Mouse (Mus musculus) kidney, embryonic 16.5 days (tissue): ENCODE data around the gene Celf6. TPM values are rescaled to one million over a fixed set of nuclear protein-coding genes. Genes with fewer than 3 reads are reported as not detected.

Experiments
- ATAC-seq: fragments of 200-750 bp; cut with Nextera tagmentation; 2 replicates; pipeline ENCODE4 v1.8.0; 2017; ENCODE audit warnings: moderate TSS enrichment; ENCODE audit not compliant: low FRiP score, low TSS enrichment
- H3K27ac ChIP-seq: fragments of 300-500 bp; sonication (generic); 2 replicates; pipeline ENCODE4 v1.5.1; 2014; ENCODE audit warnings: low read length
- H3K27me3 ChIP-seq: fragments of 300-500 bp; sonication (generic); 2 replicates; pipeline ENCODE4 v1.6.1; 2014; ENCODE audit warnings: low read length, control low read depth, mixed read lengths; ENCODE audit not compliant: insufficient read depth
- H3K36me3 ChIP-seq: fragments of 300-500 bp; sonication (generic); 2 replicates; pipeline ENCODE4 v1.6.1; 2014; ENCODE audit warnings: low read length, control low read depth, mixed read lengths; ENCODE audit not compliant: insufficient read depth
- H3K4me1 ChIP-seq: fragments of 300-500 bp; sonication (generic); 2 replicates; pipeline ENCODE4 v1.6.1; 2014; ENCODE audit warnings: low read length, control low read depth, mixed read lengths; ENCODE audit not compliant: insufficient read depth
- H3K4me2 ChIP-seq: fragments of 300-500 bp; sonication (generic); replicated peaks from 2 replicates; pipeline ENCODE4 v1.6.1; 2014; ENCODE audit warnings: low read depth, low read length
- H3K4me3 ChIP-seq: fragments of 300-500 bp; sonication (generic); 2 replicates; pipeline ENCODE4 v1.5.1; 2014; ENCODE audit warnings: mild to moderate bottlenecking, low read length
- H3K9ac ChIP-seq: fragments of 300-500 bp; sonication (generic); replicated peaks from 2 replicates; pipeline ENCODE4 v1.6.1; 2014; ENCODE audit warnings: low read length
- H3K9me3 ChIP-seq: fragments of 300-500 bp; sonication (generic); 2 replicates; pipeline ENCODE4 v1.6.1; 2016; ENCODE audit warnings: low read length, control low read depth
- WGBS: fragments of 180-500 bp; shearing (Covaris S2); extraction: QIAGEN DNeasy Blood & Tissue Kit; methylation state at CpG from one replicate; pipeline ENCODE4 v1.1.7; 2014; 5-methylcytosine and 5-hydroxymethylcytosine counted together
- polyA plus RNA-seq: library from polyadenylated mRNA; unstranded; fragments of >200 nt; fragmentation: Nextera tagmentation; extraction: Ambion mirVana; gene quantifications from 2 replicates; pipeline ENCODE4 v1.2.1, GENCODE M21; 2015

Gene Celf6
- polyA plus RNA-seq, 1 experiment from 2014 or later, result 0.32 TPM

GRCm38 (mm10) chr9:59655958-59656634 lies 78.4 kb downstream of the Celf6 start, which contains the start of gene Pkm:
TSS of gene Pkm (plus strand) at chr9:59656368.
- H3K9ac ChIP-seq, result peak within 1 kb of the TSS; percentile 86
- under 1% methylated on average over 46 of the region's 46 CpGs for WGBS

More at GRCm38 (mm10) chr9:59655958-59656634, 78.4 kb downstream of the Celf6 start, which contains the start of gene Pkm:
- H3K4me1 ChIP-seq, result peaks cover 41% of the 10 kb centered on the region
- peak within 1 kb of the TSS; percentile 96 for H3K27ac ChIP-seq
- peak within 1 kb of the TSS; percentile 77 for H3K4me3 ChIP-seq
- peak within 1 kb of the TSS; percentile 80 for H3K4me2 ChIP-seq
- H3K36me3 ChIP-seq, result peaks cover 8% of the 10 kb centered on the region
- no peaks in the 10 kb centered on the region for H3K27me3 ChIP-seq
- H3K9me3 ChIP-seq, result no peaks in the 10 kb centered on the region
- peak; percentile 94 for ATAC-seq

Other genes starting within 250 kb of the Celf6 start
- gene Bbs4, start 224.4 kb upstream of the Celf6 start, polyA plus RNA-seq, result 16.4 and 20.3 TPM in 2 replicates
- gene Arih1, start 91.3 kb upstream of the Celf6 start, polyA plus RNA-seq, result 12.4 and 13.6 TPM in 2 replicates
- 69.7 and 78.1 TPM in 2 replicates for gene Hexa, start 38.4 kb upstream of the Celf6 start, polyA plus RNA-seq
- gene Tmem202, start 38.1 kb upstream of the Celf6 start, polyA plus RNA-seq, result 0.27 TPM in 1 of 2 replicates, not detected in the other
- 23.6 and 30.0 TPM in 2 replicates for gene Parp6, start 39.4 kb downstream of the Celf6 start, polyA plus RNA-seq
- 1,434 and 1,451 TPM in 2 replicates for gene Pkm, start 78.5 kb downstream of the Celf6 start, polyA plus RNA-seq
- gene Gramd2, start 102.2 kb downstream of the Celf6 start, polyA plus RNA-seq, result 1.4 and 1.5 TPM in 2 replicates
- 11.9 and 13.2 TPM in 2 replicates for gene Senp8, start 172.8 kb downstream of the Celf6 start, polyA plus RNA-seq
- gene Myo9a, start 173.0 kb downstream of the Celf6 start, polyA plus RNA-seq, result 17.3 and 18.2 TPM in 2 replicates